Mouse (Mus musculus): Measurements from ENCODE around the gene Fignl2. TPM values are rescaled to one million over a fixed set of nuclear protein-coding genes. Genes with fewer than 3 reads are reported as not detected.
"Not testable (repeated sequence)": the region's sequence is repeated elsewhere in the genome, so short reads cannot be mapped to it uniquely, and the experiment has no call there.

Gene Fignl2
- total RNA-seq (2021), result 1 to 10 TPM; 1.4 to 2.2 TPM

DNA sequence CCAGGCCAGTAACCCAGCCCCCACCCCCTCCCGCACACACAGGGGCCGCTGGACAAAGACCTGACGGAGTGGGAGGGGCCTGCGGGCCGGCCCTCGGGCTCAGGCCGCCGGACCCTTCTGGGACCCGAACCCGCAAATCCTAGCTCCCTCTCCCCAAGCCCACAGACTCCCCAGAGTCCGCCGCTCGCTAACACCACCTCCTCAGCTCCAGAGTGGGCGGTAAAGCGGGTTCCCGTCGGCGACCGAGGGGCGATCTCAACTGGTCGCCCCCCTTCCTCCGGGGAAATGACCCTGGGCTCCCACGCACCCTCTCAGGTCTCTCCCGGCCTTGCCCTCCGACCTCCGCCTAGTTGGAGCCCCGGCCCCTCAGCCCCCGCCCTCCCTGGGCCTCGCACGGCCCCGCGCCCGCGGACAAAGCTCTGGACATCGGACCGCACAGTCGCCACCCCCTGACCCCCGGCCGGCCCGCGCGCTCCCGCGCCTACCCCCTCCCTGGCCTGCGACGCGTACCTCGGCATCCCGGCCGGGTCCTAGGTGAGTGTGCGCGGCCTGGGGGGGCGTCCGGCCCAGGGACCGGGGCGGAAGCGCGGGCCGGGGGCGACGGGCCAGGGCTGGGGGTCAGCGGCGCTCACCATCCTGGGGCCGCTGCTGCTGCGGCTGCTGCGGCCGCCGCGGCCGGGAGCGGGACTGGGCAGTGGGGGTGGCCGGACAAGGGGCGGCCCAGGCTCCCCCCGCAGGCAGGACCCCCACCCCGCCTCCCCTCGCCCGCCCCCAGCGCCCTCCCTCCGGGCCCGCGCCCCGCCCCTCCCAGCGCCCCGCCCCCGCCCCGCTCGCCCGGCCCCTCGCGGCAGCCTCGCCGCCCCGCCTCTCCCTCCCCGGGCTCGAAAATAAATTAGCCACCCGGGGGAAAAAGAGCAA is at the start of gene Fignl2:
Fignl2 (minus strand) TSS at position 755 of the 918 bp plus-strand sequence.
- intact Hi-C loops (cut with DNase I), result no loop called here
- DNase-seq, result peak in 1 of 2 experiments; percentile 49

DNA sequence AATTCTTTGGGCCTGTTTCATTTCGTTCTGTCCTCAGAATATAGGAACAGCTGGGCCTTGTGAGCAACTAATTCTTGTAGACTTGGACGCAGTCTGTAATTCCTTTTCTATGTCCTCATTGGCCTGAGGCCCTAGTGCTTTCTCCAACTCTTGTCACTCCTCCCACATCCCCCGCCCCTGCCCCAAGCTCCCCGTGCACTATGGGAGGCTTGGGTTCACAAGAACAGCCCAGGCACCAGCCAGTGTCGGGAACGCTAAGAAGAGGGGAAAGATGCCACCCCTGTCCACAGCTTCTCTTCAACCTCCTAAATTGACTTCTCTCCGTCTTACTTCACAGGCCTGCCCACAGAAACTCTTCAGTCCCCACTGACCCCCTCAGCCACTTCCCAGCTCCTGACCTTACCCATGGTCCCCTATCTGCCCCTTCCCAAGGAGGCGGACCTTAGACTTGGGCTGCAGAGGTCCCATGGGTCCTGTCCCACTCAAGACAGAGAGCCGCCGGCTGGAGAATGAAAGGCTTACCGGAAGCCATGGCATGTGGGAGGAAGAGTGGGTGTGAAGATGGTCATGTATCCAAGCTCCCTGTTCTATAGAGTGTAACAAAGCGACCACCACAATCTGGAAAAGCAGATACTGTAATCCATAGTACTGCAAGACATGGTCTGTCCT is 48.6 kb upstream of the Fignl2 start:
- intact Hi-C loops (cut with DNase I), result no loop called here
- peak; percentile 57 to 71 for DNase-seq

GRCm38 (mm10) chr15:101125561-101125960 is 47.2 kb upstream of the Fignl2 start:
- intact Hi-C loops (cut with DNase I), result no loop called here
- no peak for DNase-seq

GRCm38 (mm10) chr15:101123202-101123601 is 44.8 kb upstream of the Fignl2 start:
- intact Hi-C loops (cut with DNase I), result no loop called here

DNA sequence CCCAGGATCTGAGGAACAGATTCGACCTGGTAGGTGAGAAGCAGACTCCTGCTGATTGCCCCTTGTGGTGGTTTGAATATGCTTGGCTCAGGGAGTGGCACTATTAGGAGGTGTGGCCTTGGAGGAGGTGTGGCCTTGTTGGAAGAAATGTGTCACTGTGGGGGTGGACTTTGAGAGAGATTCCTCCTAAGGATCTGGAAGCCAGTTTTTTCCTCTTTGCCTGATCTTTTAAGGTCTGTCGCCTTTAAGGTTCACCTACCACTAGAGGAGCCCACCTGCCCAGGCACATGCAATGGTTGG is 43.9 kb upstream of the Fignl2 start:
- no peak for DNase-seq
- intact Hi-C loops (cut with DNase I), result no loop called here

More at GRCm38 (mm10) chr15:101123202-101123601, 44.8 kb upstream of the Fignl2 start:
- peak; percentile 49 to 60 for DNase-seq

- intact Hi-C loops (cut with DNase I), result no loop called here
- DNase-seq, result no peak
Measured at GRCm38 (mm10) chr15:101121411-101122289, 43.3 kb upstream of the Fignl2 start.

DNA sequence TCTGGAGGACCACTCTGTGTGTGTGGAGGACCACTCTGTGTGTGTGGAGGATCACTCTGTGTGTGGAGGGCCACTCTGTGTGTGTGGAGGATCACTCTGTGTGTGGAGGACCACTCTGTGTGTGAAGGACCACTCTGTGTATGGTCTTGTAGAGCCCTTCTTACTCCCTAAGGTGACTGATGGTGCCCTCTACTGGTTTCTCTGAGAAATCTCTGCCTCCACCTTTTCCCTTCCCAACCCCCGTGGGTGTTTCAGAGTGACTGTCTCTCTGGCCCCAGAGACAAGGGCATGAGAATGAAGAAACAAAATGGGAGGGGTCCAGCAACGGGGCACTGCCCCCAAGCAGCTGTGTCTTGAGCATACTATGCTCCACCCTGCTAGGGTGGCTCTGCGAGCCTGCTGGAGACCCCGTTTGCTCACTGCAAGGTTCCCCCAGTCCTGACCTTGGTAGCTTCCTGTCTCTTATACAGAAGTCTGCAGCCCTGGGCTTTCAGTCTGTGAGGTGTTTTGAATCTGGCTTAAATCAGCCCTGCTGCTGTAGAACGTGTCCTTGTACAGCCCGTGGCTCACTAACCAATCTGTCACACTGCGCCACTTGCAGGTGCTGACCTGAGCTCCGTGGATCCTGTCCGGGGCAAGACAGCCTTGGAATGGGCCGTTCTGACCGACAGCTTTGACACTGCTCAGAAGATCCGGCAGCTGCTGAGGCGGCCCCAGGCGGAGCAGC is 40.2 kb upstream of the Fignl2 start:
- peak in 1 of 2 experiments; percentile 29 for DNase-seq
- intact Hi-C loops (cut with DNase I), result loop anchor here (10.0 kb wide), 1 partner anchor 364 kb away; no protein-coding TSS in a partner anchor

DNA sequence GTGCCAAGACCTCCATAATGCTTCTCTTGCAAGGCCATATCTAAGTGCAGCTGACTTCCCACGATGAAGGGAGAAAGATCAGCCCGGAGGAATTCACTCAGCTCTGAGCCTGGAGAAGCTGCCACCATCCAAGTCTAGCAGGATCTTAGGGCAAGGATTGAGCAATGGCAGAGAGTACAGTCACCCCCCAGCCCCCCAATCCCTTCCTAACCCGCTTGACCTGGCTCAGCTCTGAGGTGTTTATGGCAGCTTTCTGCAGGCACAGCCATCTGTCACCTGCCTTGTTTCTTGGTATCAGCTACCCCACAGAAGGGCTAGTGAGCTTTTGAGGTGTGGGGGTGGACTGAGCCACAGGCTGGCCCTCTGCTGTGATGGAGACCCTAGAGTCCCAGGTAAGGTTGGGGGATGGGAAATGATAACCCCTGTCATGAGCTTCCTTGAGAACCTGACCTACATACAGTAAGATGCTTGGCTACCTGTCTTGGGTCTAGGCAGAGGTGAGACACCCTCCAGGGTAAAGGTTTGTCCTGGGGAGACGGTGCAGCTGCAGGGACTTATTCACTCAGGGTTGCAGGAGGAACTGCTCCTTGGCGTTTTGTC is 37.2 kb upstream of the Fignl2 start, which contains the start of gene Ankrd33:
Ankrd33 (plus strand) TSS at position 245 of the 600 bp plus-strand sequence.
- no peak for DNase-seq
- intact Hi-C loops (cut with DNase I), result loop anchor here (10.0 kb wide), 1 partner anchor 361 kb away; no protein-coding TSS in a partner anchor

- DNase-seq, result not testable (repeated sequence)
- intact Hi-C loops (cut with DNase I), result loop anchor here (10.0 kb wide), 1 partner anchor 359 kb away; no protein-coding TSS in a partner anchor
Measured at GRCm38 (mm10) chr15:101113778-101114177, 35.4 kb upstream of the Fignl2 start.

- DNase-seq, result peak; percentile 60 to 62
- intact Hi-C loops (cut with DNase I), result loop anchor here (10.0 kb wide), 1 partner anchor 358 kb away; no protein-coding TSS in a partner anchor
Measured at GRCm38 (mm10) chr15:101113176-101113575, 34.8 kb upstream of the Fignl2 start.

DNA sequence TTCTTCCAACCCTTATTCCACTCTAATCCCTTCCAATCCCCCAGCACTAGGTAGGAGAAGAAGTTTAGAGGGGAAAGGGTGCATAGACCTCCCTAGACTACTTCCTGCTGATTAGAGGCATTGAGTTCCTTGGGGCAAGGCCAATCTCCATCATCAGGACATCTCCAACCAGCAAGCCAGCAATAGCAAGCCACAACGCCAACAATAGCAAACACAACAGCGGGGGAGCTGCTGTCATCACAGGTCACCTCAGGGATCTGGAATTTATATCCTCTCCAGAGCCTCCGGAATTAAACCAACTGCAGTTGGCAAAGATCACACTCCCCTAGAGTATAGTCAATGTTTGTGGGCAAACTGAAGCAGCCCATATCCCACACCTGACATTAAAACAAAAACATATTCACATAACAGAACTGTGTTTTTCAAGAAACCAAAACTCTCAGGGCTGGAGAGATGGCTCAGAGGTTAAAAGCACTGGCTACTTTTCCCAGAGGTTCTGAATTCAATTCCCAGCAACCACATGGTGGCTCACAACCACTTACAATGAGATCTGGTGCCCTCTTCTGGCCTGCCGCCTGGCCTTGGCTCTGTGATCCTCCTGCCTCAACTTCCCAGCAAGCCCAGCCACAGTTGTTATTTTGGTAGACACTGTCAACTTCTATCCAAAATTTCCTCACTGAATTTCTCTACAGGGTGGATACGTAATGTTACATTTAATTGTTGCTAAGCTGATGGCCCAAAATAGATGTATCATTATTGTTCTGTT is 29.7 kb upstream of the Fignl2 start:
- intact Hi-C loops (cut with DNase I), result loop anchor here (5.0 kb wide), 1 partner anchor 61 kb away; the partner anchor contains the start of gene Gm47841
- DNase-seq, result no peak

GRCm38 (mm10) chr15:101106011-101106410 is 27.6 kb upstream of the Fignl2 start:
- intact Hi-C loops (cut with DNase I), result loop anchor here (5.0 kb wide), 1 partner anchor 59 kb away; the partner anchor contains the start of gene Gm47841
- peak in 1 of 2 experiments; percentile 11 for DNase-seq

- intact Hi-C loops (cut with DNase I), result loop anchor here (2.0 to 5.0 kb wide), 2 partner anchors 49 to 58 kb away; partner anchors contain the start of gene Gm47841
- peak; percentile 85 to 88 for DNase-seq
Measured at GRCm38 (mm10) chr15:101105496-101105994, 27.2 kb upstream of the Fignl2 start.

DNA sequence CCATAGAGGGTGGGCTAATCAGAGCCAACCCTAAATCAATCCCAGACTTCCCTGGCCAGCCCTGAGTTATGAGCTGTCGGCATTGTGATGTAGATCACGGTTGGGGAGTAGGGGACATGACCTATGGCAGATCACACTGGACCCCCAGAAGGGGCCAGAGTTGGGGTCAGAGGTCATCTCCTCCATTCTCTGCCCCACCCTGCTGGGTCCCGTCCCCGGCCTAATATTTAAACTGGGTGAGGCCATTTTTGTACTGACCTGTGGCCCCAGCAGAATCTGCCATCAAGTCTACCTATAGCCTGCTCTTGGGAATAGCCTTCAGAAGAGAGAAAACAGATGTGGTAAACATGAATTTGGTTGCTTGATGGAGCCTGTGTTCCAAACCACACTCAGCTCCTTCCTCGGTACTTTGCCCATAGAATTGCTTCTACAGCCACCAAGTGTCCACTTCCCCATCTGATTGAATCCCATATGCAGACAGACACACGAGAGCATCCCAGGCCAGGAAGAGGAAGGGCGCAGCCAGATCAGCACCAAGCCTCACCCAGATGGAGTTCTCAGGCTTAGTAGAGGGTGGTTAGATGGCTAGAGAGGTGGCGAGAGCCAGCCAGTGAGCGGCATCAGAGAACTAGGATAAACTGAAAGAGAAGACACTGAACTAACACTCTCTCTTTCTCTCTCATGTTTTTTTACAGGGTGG is 25.4 kb upstream of the Fignl2 start:
- DNase-seq, result no peak
- intact Hi-C loops (cut with DNase I), result loop anchor here (2.0 kb wide), 1 partner anchor 47 kb away; no protein-coding TSS in a partner anchor

DNA sequence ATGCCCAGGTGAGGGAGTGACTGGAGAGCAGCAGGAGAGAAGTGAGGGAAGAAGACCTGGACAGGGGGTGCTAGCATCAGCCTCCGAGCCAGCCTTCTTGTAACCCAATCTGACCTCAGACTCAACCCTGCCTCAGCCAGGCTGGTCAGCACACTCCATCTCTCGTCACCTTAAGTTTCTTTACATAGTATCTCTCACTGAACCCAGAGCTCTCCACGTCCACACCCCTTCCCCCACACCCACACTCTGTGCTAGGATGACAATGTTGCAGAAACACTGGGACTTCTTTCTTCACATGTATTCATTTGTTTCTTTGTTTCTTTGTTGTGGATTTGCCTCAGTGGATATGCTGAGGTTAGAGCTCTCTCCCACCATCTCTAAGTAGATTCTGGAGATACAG is 22.6 kb upstream of the Fignl2 start:
- intact Hi-C loops (cut with DNase I), result no loop called here
- no peak for DNase-seq

DNA sequence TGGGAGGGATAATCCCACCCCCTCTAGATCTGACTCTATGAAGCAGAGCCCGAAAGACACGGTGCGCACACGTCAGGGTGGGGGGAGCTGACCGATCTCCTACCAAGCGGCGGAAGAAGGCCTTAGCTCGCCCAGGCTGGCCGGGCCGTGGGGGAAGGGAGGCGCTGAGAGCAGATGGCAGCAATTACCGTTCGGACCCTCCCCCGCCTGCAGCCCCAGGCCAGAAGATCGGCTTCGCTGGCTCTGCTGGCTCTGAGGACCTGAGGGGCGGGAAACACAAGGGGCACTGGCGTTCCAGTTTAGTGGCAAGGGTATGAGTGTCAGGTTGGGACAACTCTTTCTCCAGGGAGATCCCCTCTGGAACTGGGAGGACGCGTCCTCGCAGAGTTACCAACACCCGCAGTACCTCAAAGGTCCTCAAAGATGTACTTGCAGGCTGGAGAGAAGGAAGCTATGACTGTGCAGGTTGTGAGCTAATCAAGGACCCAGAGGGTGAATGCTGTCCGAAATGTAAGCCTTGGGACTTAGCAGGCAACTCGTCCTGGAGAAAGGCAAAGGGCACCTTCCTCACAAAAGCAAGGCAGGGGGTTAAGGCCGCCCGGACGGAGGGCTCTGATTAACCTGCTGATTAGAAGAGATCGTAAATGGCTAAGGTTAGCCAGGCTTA is 19.8 kb upstream of the Fignl2 start:
- intact Hi-C loops (cut with DNase I), result no loop called here
- DNase-seq, result no peak

DNA sequence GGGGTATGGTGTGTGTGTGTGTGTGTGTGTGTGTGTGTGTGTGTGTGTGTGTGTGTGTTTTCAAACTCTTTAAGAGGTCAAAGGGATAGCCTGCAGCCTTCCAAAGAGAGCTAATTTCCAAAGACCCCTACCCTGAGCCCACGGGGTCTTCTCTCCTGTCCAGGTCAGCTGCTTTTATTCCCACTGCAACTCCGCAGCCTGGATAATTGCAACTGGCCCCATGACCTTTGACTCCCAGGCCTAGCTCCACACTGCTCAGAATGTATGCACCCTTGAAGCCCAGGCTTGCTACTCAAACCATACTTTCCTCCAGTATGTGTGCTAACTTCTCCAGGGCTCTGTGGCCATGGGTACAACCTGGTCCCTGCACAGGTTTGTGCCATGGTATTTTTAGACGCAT is 17.0 kb upstream of the Fignl2 start:
- intact Hi-C loops (cut with DNase I), result no loop called here
- DNase-seq, result no peak
